Mouse (Mus musculus): ENCODE results near the gene Atg7.

DNA sequence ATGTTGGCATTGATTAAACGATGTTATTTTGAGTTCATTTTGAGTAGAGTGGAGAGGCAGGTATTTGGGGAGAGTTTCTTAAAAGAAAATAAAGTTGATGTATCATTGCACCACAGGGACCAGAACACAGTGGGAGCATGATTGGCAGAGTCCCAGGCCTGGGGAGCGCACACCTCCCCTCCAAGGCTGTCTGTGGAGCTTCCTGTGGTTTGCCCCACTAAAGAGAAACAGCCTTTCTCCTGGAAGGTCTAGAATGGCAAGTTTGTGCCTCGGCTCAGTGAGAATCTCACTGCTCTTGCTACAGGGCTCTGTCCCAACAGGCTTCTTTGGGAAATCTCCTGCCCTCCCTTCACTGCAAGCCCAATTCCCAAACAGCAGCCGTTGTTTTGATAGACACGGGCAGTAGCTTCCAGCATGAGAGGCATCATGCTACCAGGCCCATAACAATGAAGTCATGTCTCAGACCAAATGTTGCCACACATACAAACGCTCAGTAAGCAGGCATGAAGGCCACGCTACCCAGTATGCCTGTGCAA, 103.6 kb downstream of the Atg7 start:
- TF ChIP-seq CTCF (IDR thresholded peaks at IDR 0.05; ENCODE audit: low read depth, low read length) (no peak), POLR2A (IDR thresholded peaks at IDR 0.05; ENCODE audit: extremely low read depth, insufficient read depth, low read length) (no peak)
